Mouse (Mus musculus): Measurements from ENCODE around the gene Habp4.

Habp4 gene

DNA sequence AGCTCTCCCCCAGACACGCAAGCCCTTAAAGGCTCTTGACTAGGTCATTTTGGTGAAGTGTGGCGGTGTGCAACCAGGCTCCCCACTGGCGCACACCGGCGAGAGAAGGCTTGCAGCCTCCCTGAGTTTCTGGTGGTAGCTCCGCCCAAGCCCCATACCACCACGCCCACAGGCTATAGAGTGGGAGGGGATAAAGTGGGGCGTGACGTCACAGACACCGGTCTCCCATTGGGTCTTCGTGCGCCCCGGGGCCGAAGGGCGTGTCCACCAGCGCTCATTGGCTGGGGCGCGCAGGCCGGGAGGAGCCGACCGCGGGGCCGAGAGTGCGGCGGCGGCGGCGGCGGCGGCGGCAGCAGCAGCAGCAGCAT, at the start of gene Habp4:
Habp4 (plus strand) TSS at position 277 of the 368 bp plus-strand sequence.
- DNase-seq (ENCODE audit: low spot score in 2 of 2), result peak; percentile 96 to 99

DNA sequence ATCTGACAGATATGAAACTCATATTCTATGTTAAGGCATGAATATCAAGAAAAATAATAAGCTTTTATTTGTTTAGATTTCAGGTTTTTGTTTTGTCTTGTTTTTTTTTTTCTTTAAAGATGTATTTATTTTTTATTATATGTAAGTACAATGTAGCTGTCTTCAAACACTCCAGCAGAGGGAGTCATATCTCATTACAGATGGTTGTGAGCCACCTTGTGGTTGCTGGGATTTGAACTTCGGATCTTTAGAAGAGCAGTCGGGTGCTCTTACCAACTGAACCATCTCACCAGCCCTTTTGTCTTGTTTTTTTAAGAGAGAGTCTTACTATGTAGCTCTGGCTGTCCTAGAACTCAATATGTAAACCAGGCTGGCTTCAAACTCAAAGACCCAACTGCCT, 44.2 kb upstream of the Habp4 start:
- no peak for DNase-seq (ENCODE audit: low spot score in 2 of 2)

DNA sequence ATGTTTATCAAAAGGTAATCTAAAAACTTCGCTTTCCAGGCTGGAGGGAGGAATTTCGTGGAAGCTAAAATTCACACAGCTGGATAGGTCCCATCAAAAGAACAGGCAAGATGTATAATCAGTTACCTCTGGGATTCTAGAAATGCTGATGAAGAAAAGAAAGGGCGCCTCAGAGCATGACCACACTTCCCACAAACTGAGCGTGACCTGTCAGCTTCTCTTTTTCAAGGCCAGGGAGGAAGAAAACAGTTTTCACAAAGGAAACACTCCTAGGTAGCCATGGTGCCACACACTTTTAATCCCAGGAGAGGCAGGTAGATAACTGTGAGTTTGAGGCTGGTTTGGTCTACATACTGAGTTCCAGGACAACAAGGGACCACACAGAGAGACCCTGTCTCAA, 40.9 kb upstream of the Habp4 start:
- DNase-seq (ENCODE audit: low spot score in 2 of 2), result no peak

DNA sequence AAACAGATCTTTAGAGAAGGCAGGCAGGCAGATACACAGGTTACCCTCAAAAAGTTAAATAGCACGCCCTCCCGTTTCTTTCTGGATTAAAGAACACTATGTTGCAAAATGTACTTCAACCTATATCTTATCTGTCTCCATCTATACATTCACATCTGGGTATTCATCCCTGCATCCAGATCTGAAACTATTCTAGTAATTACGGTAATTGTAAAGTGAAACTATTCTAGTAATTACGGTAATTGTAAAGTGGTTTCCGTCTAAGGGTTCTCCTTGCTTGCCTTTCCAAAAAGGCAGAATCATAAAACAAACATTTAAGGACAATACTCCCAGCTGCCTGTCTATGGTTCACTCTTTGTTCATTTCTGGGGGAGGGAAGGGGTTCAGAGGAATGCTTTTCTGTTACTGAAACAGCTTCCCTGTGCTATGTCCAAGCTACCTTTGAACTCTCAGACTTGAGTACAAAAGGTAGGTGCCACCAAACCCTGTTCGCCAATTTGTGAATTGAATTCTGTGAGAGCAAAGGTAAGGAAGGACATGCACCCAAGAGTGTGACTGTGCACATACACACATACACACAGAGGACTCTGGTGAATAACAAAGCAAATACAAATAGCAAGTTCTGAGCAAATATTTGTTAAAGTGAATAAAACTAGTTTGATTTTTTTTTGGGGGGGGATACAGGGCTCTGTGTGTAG, 38.0 kb upstream of the Habp4 start:
- no peak for DNase-seq (ENCODE audit: low spot score in 2 of 2)

DNA sequence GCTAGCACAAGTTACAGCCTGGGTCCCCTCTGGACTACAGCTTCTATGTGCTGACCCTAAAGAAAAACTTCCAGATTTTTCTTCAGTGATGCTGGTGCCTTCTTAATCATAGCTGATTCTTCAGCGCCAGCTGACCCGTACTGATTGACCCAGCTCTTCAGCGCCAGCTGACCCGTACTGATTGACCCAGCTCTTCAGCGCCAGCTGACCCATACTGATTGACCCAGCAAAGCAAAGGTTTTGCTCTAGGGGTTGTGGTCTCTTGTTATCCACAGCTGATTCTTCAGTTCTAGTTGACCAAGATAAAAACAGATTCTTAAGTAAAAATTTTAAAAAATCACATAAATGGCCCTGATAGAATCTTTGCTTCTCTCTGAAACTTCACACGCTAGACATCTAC, 36.7 kb upstream of the Habp4 start:
- DNase-seq (ENCODE audit: low spot score in 2 of 2), result no peak

DNA sequence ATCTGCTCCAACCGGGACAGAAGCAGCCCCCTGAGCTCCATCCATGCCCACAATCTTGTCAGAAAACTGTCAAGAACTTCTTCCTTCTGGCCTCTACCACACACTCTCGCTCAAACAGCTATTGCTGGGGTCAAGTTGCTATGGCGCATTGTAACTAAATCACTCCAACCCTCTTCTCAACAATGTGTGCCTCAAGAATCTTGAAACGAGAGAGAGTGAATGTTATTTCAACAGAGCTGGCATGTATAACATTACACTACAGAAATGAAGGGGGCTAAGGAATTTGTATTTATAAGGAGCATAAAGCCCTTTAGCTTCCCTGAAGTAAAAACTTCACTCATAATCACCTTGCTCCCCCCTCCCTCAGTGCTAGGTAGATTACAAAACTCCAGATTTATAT, 35.3 kb upstream of the Habp4 start:
- no peak for DNase-seq (ENCODE audit: low spot score in 2 of 2)

DNA sequence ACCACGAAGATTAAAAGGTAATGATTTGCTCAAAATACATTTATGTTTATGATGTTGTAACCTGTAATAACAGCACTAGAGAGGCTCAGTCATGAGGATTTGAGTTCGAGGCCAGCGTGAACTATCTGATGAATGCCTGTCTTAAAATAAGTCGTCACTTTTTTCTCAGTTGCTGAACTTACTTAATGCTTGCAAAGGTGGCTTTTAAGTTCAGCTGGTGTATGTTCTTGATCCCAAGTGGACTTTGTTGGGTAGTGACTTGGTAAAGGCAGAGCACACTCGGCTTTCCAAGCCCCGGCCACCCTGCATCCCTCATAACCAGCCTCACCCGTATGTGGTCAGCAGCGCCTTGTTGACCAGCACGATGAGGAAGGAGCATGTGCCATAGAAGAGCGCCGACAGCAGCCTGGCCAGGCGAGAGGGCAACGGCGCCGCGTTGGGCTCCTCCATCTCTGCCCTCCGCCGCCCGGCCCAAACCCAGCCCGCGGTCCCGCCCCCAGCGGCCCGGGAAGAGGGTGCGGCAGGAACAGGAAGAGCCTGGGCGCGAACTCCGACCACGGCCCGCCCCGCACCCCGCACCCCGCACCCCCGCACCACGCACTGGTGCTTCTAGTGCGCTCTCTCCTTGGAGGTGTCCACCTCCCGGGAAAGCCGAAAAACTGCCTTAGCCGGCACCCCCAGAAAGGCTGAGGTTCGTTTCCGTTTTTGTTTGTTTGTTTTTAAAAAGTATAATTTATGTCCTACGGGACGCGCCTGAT, 32.6 kb upstream of the Habp4 start, which contains the start of gene Slc35d2:
Slc35d2 (minus strand) TSS at position 511 of the 758 bp plus-strand sequence.
- DNase-seq (ENCODE audit: low spot score in 2 of 2), result no peak

DNA sequence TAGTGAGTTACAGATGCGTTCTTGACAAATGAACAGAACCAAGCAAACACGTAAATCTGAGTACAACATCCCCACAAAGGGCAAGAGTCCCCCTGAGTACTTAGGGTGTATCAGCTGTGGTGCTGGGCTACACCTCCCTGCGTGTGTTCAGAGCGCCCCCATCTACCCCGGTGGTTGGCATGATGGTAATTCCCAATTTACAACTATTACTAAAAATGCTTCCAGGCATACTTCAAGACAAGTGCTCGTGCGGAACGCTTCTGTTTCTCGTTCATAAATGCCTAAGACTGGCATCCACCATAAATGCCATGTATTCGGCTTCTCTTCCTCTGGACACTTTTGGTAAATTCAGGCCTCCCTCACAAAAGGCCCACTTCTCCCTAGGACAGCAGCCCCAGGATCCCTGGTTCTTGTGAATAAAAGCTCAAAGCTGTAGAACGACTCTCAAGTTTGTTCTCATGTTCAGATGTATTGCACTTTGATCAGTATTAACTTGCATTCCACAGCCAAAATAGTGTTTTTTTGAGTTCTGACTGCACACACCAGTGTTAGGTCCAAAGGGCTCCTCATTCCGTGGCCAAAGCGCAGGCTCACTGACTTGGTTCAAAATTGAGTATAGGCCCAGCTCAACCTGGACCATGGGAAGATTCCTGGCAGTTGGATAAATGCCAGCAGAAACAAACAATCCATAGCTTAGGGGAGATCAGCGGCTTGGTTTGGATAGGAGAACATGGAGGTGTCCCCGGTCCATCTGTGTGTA, 31.8 kb upstream of the Habp4 start:
- DNase-seq (ENCODE audit: low spot score in 2 of 2), result peak in 1 of 2 experiments; percentile 25

DNA sequence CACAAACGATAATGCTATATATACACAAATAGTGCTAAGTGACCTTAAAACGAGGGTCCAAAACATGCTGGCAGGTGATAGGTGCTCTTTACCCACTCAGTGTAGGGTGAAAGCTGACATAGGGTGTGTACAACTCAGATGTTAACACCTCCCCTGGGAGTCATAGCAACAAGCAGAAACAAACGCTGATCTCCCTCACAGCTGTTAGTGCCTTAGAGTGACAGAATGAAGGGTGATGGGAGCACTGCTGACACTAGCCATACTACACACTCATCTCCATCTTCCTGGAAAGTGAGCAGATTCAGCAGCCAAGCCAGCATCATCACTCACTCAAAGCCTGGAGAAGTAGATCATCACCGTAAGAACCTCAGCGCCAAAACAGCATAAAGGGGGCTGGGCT, 11.5 kb upstream of the Habp4 start:
- no peak for DNase-seq (ENCODE audit: low spot score in 2 of 2)

DNA sequence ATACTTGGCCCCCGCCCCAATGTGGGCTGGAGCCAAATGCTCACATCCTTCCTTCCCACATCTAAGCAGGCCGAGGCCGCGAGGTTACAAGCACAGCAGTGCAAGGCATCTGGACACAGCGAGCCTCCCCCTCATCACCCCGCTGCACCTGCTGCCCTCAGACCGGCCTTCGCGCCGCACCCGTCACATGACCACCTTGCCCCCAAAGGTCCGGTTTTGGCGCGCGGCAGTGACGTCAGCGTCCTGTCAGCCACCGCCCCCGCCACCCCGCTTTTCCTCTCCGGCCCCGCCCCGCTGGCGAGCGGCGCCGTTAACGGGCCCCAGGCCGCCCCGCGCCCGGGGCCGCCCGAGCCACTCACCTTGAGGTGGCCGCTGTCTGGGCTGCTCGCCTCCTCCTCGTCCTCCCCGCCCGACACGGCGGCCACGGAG, 9.4 kb upstream of the Habp4 start:
- DNase-seq (ENCODE audit: low spot score in 2 of 2), result peak in 1 of 2 experiments; percentile 79

DNA sequence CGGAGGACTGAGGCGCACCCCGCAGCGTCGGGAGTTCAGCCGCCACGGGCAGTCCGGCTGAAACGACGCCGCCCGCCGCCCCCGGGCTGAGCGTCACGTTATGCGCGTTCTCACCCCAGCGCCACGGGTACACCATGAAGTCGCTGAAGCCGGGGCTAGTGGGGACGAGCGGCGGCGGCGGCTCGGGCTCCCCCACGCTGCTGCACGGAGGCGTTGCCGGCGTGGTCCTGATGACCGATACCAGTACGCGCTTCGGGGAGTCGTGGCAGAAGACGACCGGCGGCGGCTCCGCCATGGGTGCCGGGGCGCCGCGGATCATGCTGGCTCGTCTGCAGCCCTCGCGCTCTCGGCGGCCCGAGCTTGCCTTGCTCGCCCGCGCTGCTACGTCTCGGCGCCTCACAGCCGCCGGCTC, 8.9 kb upstream of the Habp4 start:
- DNase-seq (ENCODE audit: low spot score in 2 of 2), result peak in 1 of 2 experiments; percentile 46

DNA sequence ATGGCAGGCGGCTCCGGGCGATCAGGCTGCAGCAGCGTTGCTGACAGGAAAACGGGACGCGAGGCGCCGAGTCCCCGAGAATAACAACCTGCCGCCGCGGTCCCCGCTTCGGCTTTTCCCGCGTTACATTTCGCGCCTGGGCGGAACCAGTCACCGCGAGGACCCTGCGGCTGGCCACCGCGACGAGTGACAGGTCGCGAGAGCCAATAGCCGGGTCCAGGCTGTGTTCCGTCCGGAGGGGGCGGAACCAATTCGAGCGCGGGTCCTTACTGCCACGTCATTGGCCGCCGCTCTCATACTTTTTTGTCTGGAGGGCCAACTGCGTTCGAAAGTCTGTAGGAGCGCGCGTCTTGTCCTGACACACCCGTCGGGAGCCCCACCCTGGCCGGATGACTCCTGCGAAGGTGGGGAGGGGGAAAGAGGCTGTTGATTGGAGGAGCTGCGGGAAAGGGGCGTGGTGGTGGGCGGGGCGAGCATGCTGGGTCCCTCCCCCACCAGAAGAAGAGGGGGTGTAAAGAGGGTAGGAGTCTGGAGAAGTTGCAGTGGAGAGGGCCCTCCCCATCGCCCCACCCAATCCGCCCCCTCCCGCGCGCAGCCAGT, 8.4 kb upstream of the Habp4 start, which contains the start of gene Zfp367:
Zfp367 (minus strand) TSS at position 120 of the 600 bp plus-strand sequence.
- peak; percentile 96 to 97 for DNase-seq (ENCODE audit: low spot score in 2 of 2)

DNA sequence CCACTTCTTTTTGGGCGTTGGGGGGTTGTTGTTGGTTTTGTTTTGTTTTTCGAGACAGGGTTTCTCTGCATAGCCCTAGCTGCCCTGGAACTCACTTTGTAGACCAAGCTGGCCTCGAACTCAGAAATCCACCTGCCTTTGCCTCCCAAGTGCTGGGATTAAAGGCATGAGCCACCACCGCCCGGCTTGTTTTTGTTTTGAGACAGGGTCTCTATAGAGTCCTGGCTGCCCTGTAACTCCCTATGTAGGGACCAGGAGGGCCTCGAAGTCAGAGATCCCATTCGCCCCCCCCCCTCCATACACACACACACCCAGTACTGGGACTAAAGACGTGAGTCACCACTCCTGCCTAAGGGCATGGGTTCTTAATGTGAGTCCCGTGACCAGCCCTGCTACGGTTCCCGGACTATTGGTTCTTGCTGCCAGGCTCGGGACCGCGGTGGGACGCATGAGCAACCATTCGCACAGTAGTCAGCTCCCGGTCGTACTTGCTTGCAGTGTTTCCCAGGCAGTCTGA, 7.8 kb upstream of the Habp4 start:
- DNase-seq (ENCODE audit: low spot score in 2 of 2), result no peak

DNA sequence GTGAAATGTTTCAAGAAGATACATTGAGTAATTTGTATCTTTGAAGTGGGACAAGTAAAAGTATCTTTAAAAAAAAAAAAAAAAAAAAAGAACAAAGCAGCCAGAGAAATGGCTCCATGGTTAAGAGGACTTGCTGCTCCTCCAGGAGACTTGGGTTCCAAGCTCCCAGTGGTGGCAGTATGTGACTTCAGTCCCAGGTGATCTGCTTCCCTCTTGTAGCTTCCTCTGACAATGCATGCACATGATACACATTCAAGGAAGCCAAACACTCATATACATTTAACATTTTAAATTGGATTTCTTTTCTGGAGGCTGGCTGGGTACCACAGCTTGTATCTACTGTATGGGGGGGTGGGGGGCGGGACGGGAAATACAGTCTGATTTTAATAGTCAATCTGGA, 7.0 kb upstream of the Habp4 start:
- DNase-seq (ENCODE audit: low spot score in 2 of 2), result no peak

DNA sequence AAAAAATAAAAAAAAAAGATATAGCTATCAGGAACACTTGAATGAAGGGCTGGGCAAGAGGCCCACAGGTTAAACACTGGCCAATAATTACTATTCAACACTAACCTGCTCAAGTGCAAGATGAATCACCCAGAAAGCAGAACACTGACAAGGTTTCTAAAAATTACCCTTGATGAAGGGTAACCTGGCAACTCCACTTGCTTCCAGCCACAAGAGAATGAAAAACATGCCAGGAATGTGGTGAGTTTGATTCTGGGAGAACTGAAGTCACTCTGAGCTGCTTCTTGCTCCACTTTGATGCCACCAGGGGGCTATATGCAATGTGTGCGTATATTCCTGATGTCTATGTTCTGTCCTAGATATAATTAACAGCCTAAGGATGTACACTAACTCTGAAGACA, 6.5 kb upstream of the Habp4 start:
- no peak for DNase-seq (ENCODE audit: low spot score in 2 of 2)

DNA sequence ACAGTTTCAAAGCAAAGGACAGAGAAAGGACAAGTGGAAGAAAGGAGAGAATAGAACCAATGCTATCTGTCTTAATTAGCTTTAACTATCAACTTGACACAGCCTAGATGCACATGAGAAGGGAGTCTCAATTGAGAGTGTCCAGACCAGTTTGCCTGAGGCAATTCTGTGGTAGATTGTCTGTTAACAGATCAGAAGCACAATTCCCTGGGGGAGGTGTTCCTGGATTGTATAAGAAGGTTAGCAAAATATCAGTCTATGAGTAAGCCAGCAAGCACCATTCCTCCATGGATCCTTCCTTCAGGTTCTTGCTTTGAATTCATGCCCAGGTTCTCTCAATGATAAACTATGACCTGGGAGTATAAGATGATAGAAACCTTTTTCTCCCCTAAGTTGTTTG, 4.7 kb upstream of the Habp4 start:
- DNase-seq (ENCODE audit: low spot score in 2 of 2), result no peak

DNA sequence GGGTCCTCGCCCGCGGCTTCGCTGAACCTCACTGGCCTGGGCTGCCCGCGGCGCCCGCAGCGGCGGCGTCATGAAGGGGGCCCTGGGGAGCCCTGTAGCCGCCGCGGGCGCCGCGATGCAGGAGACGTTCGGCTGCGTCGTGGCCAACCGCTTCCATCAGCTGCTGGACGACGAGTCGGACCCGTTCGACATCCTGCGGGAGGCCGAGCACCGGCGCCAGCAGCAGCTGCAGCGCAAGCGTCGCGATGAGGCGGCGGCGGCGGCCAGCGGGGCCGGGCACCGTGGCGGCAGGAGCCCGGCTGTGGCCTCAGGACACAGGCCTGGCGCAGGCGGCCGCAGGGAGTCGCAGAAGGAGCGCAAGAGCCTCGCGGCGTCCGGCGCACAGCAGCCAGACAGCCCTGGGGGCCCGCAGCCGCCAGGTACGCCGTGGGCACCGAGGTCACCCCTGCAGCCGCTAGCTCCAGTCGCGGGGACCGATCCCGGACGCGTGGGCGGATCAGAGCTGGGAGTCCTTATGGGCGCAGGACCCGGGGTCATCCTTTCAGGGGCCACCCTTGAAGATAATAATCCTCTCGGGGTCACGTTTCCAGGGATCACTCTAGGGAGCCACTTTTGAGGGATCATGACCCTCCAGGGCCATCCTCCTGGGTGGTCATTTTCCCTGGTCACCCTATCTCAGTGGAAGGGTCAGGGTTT, 440 bp downstream of the Habp4 start:
- peak in 1 of 2 experiments; percentile 36 for DNase-seq (ENCODE audit: low spot score in 2 of 2)

DNA sequence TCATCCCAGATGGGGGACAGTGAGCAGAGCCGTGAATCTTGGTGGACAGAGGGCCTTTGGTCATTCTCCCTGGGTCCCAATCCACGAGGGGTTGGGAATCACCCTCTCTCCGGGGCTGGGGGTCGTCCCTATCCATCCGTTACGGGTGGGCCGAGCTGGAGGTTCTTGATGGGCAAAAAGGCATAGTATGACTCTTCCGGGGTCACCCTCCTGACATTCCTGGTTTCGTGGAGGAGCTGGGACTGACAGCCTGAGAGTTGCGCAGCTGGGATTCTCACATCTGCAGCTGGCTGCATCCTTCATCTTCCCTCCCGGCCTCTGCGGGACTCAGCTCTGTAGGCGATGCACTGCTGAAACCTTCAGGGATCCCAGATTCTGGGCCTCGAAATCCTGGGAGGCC, 1.0 kb downstream of the Habp4 start:
- DNase-seq (ENCODE audit: low spot score in 2 of 2), result peak in 1 of 2 experiments; percentile 41

DNA sequence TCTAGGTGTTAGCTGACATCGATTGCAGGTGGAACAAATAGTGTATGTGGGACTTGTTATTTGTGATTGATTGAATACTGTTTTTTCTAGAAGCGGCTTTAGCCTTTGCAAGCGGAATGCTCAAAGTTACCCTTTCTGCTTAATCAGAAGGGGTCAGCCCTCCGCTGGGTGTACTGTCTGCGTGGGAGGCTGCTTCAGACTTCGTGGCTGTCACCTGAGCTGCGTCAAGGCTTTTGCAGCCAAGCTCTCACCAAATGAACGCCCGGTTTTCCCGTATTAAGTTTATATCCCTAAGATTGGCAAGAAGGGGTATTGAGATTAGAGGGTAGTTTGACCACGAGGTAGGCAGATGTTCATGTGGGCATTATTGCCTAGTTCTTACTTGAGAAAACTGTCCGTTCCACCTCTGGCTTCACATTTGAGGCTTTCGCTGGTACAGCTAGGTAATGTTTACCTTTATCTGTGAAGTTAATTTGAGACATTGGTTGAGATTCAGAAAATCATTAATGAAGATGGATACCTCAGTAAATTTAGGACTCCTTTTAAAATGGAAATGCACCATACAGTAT, 1.6 kb downstream of the Habp4 start:
- no peak for DNase-seq (ENCODE audit: low spot score in 2 of 2)

DNA sequence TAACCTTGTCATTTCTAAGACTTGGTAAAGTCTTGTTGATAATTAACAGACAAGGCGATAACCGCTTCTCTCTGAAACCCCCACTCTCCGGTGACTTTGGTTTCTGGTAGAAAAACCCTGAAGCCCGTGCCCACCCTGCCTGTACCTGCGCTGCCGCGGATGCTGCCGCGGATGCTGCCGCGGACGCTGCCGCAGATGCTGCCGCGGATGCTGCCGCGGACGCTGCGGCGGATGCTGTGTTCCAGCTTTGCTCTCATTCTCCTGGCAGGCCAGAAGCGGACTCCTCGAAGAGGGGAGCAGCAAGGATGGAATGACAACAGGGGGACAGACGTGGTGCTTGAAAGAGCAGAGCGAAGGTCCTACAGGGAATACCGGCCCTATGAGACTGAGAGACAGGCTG, 8.1 kb downstream of the Habp4 start:
- DNase-seq (ENCODE audit: low spot score in 2 of 2), result no peak

DNA sequence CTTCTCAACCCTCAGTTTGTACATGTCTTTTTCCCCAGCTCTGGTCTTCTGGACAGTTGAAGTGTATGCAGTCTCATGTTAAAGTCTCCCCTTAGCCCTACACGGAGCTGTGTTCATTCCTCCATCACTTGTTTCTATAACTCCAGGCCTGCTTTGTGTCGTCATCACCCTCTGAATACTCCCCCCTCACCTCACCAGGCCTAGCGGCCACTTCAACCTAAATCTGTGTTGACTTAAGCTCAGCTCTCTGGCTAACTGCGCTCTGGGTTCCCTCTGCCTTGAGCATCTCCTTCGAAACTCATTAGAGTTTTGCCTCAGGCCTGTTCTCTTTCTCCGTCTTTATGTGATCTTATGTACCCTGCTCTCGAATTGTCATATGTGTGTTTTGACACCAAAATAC, 16.4 kb downstream of the Habp4 start:
- no peak for DNase-seq (ENCODE audit: low spot score in 2 of 2)
